Mouse (Mus musculus) MEL (cell line): ENCODE data around the gene Fam107b. TPM values are rescaled to one million over a fixed set of nuclear protein-coding genes. Genes with fewer than 3 reads are reported as not detected.
A peak's percentile ranks its signal among the peaks of the same experiment; 100 is the strongest.

ENCODE experiments used
- DNase-seq: peaks from one replicate; pipeline ENCODE4 v3.0.0; 2011; ENCODE audit warnings: low read depth, low spot score
- H3K27ac ChIP-seq: 2 replicates; pipeline ENCODE4 v1.5.1; 2012; ENCODE audit warnings: low read depth, mild to moderate bottlenecking, control low read depth, low read length, moderate library complexity; ENCODE audit not compliant: control insufficient read depth
- H3K27me3 ChIP-seq, 2 experiments: fragments of 150-350 bp in 1 of 2; sonication (generic) in 1 of 2; 2 replicates each; pipeline ENCODE4 v1.6.1; 2012; ENCODE audit warnings: low read length in 2 of 2, mild to moderate bottlenecking in 2 of 2, improper control_type of control experiment in 1 of 2, moderate library complexity in 1 of 2; ENCODE audit not compliant: insufficient read depth in 2 of 2, control insufficient read depth in 1 of 2
- H3K36me3 ChIP-seq, 2 experiments: 2 replicates each; pipeline ENCODE4 v1.6.1; 2012 to 2014; ENCODE audit warnings: low read length in 2 of 2, improper control_type of control experiment in 1 of 2, inconsistent platforms in 1 of 2, mild to moderate bottlenecking in 1 of 2; ENCODE audit not compliant: insufficient read depth in 2 of 2, control insufficient read depth in 1 of 2
- H3K4me1 ChIP-seq, 2 experiments: fragments of 150-350 bp in 1 of 2; sonication (generic) in 1 of 2; 2 replicates each; pipeline ENCODE4 v1.6.1; 2012; ENCODE audit warnings: low read length in 2 of 2, improper control_type of control experiment in 1 of 2, mild to moderate bottlenecking in 1 of 2; ENCODE audit not compliant: insufficient read depth in 2 of 2, control insufficient read depth in 1 of 2
- H3K4me3 ChIP-seq, 2 experiments: fragments of 150-350 bp in 1 of 2; sonication (generic) in 1 of 2; 2 replicates each; pipeline ENCODE4 v1.5.1; 2012; ENCODE audit warnings: low read depth in 2 of 2, low read length in 2 of 2, mild to moderate bottlenecking in 2 of 2, moderate library complexity in 2 of 2, control low read depth in 1 of 2, improper control_type of control experiment in 1 of 2; ENCODE audit not compliant: control insufficient read depth in 1 of 2, insufficient read depth in 1 of 2
- H3K79me2 ChIP-seq: 2 replicates; pipeline ENCODE4 v1.6.1; 2012; ENCODE audit warnings: mild to moderate bottlenecking, low read length, moderate library complexity; ENCODE audit not compliant: control insufficient read depth, poor library complexity, insufficient read depth
- H3K9ac ChIP-seq: 2 replicates; pipeline ENCODE4 v1.6.1; 2012; ENCODE audit warnings: low read depth, mild to moderate bottlenecking, control low read depth, low read length, moderate library complexity; ENCODE audit not compliant: control insufficient read depth, poor library complexity, severe bottlenecking
- H3K9me3 ChIP-seq: fragments of 150-350 bp; sonication (generic); replicated peaks from 2 replicates; pipeline ENCODE4 v1.6.1; 2012; ENCODE audit warnings: mild to moderate bottlenecking, low read length, improper control_type of control experiment, moderate library complexity; ENCODE audit not compliant: insufficient read depth
- BHLHE40 ChIP-seq: IDR thresholded peaks from 2 replicates; pipeline ENCODE4 v1.6.1; 2012; ENCODE audit warnings: low read depth, mild to moderate bottlenecking, inconsistent platforms, low read length, improper control_type of control experiment, borderline replicate concordance
- E2F4 ChIP-seq: IDR thresholded peaks from 2 replicates; pipeline ENCODE4 v1.6.1; 2011; ENCODE audit warnings: low read depth, low read length, improper control_type of control experiment, borderline replicate concordance
- ELF1 ChIP-seq: IDR thresholded peaks from 2 replicates; pipeline ENCODE4 v1.6.1; 2014; ENCODE audit warnings: low read depth, mild to moderate bottlenecking, inconsistent platforms, low read length, improper control_type of control experiment, moderate library complexity
- EP300 ChIP-seq, 2 experiments: IDR thresholded peaks; 2 replicates each; pipeline ENCODE4 v1.6.1; 2011; ENCODE audit warnings: improper control_type of control experiment in 2 of 2, low read length in 2 of 2, low read depth in 1 of 2, mild to moderate bottlenecking in 1 of 2
- GABPA ChIP-seq: IDR thresholded peaks from 2 replicates; pipeline ENCODE4 v1.6.1; 2012; ENCODE audit warnings: low read depth, mild to moderate bottlenecking, inconsistent platforms, low read length, improper control_type of control experiment, moderate library complexity
- GATA1 ChIP-seq: IDR thresholded peaks from 2 replicates; pipeline ENCODE4 v1.6.1; 2011; ENCODE audit warnings: low read depth, low read length, improper control_type of control experiment
- KAT2A ChIP-seq: conservative IDR thresholded peaks from 2 replicates; pipeline ENCODE4 v1.6.1; 2012; ENCODE audit warnings: low read depth, low read length, improper control_type of control experiment, inconsistent platforms
- MAX ChIP-seq: IDR thresholded peaks from 2 replicates; pipeline ENCODE4 v1.6.1; 2011; ENCODE audit warnings: low read length, improper control_type of control experiment
- MAZ ChIP-seq: IDR thresholded peaks from 2 replicates; pipeline ENCODE4 v1.6.1; 2012; ENCODE audit warnings: low read depth, mild to moderate bottlenecking, inconsistent platforms, low read length, improper control_type of control experiment
- NELFE ChIP-seq: IDR thresholded peaks from 2 replicates; pipeline ENCODE4 v1.6.1; 2011; ENCODE audit warnings: low read depth, low read length, improper control_type of control experiment
- POLR2A ChIP-seq, 2 experiments: IDR thresholded peaks; 2 replicates each; pipeline ENCODE4 v1.6.1; 2011 to 2012; ENCODE audit warnings: low read length in 2 of 2, mild to moderate bottlenecking in 2 of 2, control low read depth in 1 of 2, improper control_type of control experiment in 1 of 2, low read depth in 1 of 2, moderate library complexity in 1 of 2; ENCODE audit not compliant: control insufficient read depth in 1 of 2, insufficient read depth in 1 of 2, poor library complexity in 1 of 2
- POLR2AphosphoS5 ChIP-seq: IDR thresholded peaks from 2 replicates; pipeline ENCODE4 v1.6.1; 2012; ENCODE audit warnings: low read depth, borderline replicate concordance, mild to moderate bottlenecking, inconsistent platforms, low read length, moderate library complexity, mixed read lengths
- RAD21 ChIP-seq: IDR thresholded peaks from 2 replicates; pipeline ENCODE4 v1.6.1; 2011; ENCODE audit warnings: mild to moderate bottlenecking, low read depth, low read length, improper control_type of control experiment
- RCOR1 ChIP-seq: IDR thresholded peaks from 2 replicates; pipeline ENCODE4 v1.6.1; 2012; ENCODE audit warnings: low read depth, mild to moderate bottlenecking, inconsistent platforms, low read length, improper control_type of control experiment
- SIN3A ChIP-seq: IDR thresholded peaks from 2 replicates; pipeline ENCODE4 v1.6.1; 2012; ENCODE audit warnings: low read length, improper control_type of control experiment, inconsistent platforms
- SMC3 ChIP-seq: IDR thresholded peaks from 2 replicates; pipeline ENCODE4 v1.6.1; 2011; ENCODE audit warnings: low read depth, low read length, improper control_type of control experiment
- TAL1 ChIP-seq: IDR thresholded peaks from 2 replicates; pipeline ENCODE4 v1.6.1; 2012; ENCODE audit warnings: mild to moderate bottlenecking, inconsistent platforms, low read length, moderate library complexity, mixed read lengths
- TCF12 ChIP-seq: IDR thresholded peaks from 2 replicates; pipeline ENCODE4 v1.6.1; 2014; ENCODE audit warnings: low read depth, mild to moderate bottlenecking, inconsistent platforms, low read length, improper control_type of control experiment, moderate library complexity
- UBTF ChIP-seq: IDR thresholded peaks from 2 replicates; pipeline ENCODE4 v1.6.1; 2012; ENCODE audit warnings: low read depth, mild to moderate bottlenecking, inconsistent platforms, low read length, improper control_type of control experiment, moderate library complexity, borderline replicate concordance; ENCODE audit not compliant: insufficient read depth
- USF1 ChIP-seq: IDR thresholded peaks from 2 replicates; pipeline ENCODE4 v1.6.1; 2014; ENCODE audit warnings: low read depth, mild to moderate bottlenecking, inconsistent platforms, low read length, improper control_type of control experiment, moderate library complexity
- USF2 ChIP-seq, 2 experiments: IDR thresholded peaks; 2 replicates each; pipeline ENCODE4 v1.6.1; 2011 to 2012; ENCODE audit warnings: improper control_type of control experiment in 2 of 2, low read length in 2 of 2, borderline replicate concordance in 1 of 2, inconsistent platforms in 1 of 2, low read depth in 1 of 2, mild to moderate bottlenecking in 1 of 2; ENCODE audit not compliant: insufficient read depth in 1 of 2
- ZC3H11A ChIP-seq: IDR thresholded peaks from 2 replicates; pipeline ENCODE4 v1.6.1; 2012; ENCODE audit warnings: low read depth, mild to moderate bottlenecking, inconsistent platforms, low read length, improper control_type of control experiment
- ZKSCAN1 ChIP-seq: IDR thresholded peaks from 2 replicates; pipeline ENCODE4 v1.6.1; 2012; ENCODE audit warnings: low read depth, mild to moderate bottlenecking, inconsistent platforms, low read length, improper control_type of control experiment, moderate library complexity
- polyA plus RNA-seq, 2 experiments: library from polyadenylated mRNA; stranded (reverse) in 1 of 2; unstranded in 1 of 2; fragments of >175 nt in 1 of 2; fragments of >200 nt in 1 of 2; gene quantifications; 2 replicates each; pipeline versions ENCODE4 v1.2.1 to v1.2.4; 2012; ENCODE audit warnings: low replicate concordance in 2 of 2, low read depth in 1 of 2; ENCODE audit not compliant: insufficient read length in 2 of 2, insufficient read depth in 1 of 2, missing spikeins in 1 of 2
- total RNA-seq: library from RNA; depleted of rRNA; stranded (reverse); fragments of 300-350 nt; gene quantifications from 2 replicates; pipeline ENCODE4 v1.2.3, GENCODE M21; 2012

Gene Fam107b
- total and polyA plus RNA-seq, 3 experiments: 10.0 to 15.5 TPM; not detected in 1

DNA sequence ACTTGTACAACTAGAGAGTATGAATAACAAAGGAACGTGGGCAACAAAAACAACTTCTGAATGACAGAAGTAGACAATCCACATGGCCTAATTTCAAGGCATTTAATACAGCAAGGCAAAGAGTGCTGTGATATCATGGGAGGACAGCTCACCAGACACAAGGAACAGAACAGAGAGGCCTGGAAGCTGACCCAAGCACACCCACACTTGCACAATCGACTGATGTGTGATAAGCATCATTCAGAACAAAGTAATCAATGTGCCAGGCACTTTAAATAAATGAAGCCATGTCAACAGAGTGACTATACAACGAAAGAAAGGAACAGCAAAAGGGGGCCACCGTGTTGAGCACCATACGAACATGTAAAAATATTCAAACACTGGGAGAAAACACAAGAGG lies 125.6 kb downstream of the Fam107b start:
- Histone ChIP-seq H3K4me3 (no peak overlapping the region), H3K27me3 (no peaks in the 10 kb centered on the region), H3K9me3 (no peaks in the 10 kb centered on the region), H3K79me2 (no peaks in the 10 kb centered on the region)
- no peak for TF ChIP-seq EP300 (IDR thresholded peaks at IDR 0.05; ENCODE audit: low read depth in 1 of 2, low read length in 2 of 2)
- no peak for TF ChIP-seq SMC3
- TF ChIP-seq, all 39 proteins: peak for 0
- Histone ChIP-seq H3K36me3 (no peaks in the 10 kb centered on the region), H3K27ac (no peak overlapping the region), H3K4me1 (no peaks in the 10 kb centered on the region), H3K9ac (no peak overlapping the region)
- no peak for DNase-seq

DNA sequence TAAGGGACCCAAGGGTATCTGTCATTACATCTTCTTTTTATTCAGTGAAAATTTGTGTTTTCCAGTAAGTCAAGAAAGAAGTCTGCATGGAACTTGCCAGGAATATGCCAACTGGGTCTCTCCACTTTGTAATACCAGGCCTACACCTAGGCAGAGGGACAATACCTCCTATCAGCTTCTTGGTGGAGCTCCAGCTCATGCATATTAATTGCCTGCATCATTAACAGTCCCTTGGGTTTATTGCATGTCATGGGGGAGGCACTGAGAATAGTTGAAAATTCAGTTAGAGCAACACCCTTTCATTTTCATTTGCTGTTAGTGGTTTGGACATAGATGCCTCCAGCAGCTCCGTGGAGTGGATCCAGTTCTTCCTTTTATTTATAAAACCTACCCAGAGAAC lies 130.1 kb downstream of the Fam107b start:
- no peak for DNase-seq
- no peak overlapping the region for H3K4me3 ChIP-seq
- peaks cover 12 to 23% of the 10 kb centered on the region in 2 experiments for H3K4me1 ChIP-seq
- no peaks in the 10 kb centered on the region for H3K27me3 ChIP-seq
- peaks cover 0 to 17% of the 10 kb centered on the region in 2 experiments; a peak in 2 of 4 replicates for H3K36me3 ChIP-seq
- TF ChIP-seq POLR2A (IDR thresholded peaks at IDR 0.05; ENCODE audit: control insufficient read depth in 1 of 2, insufficient read depth in 1 of 2, low read depth in 1 of 2, low read length in 2 of 2, poor library complexity in 1 of 2): no peak
- H3K9me3 ChIP-seq: no peaks in the 10 kb centered on the region
- no peak overlapping the region for H3K9ac ChIP-seq
- H3K79me2 ChIP-seq: no peaks in the 10 kb centered on the region
- no peak overlapping the region for H3K27ac ChIP-seq

DNA sequence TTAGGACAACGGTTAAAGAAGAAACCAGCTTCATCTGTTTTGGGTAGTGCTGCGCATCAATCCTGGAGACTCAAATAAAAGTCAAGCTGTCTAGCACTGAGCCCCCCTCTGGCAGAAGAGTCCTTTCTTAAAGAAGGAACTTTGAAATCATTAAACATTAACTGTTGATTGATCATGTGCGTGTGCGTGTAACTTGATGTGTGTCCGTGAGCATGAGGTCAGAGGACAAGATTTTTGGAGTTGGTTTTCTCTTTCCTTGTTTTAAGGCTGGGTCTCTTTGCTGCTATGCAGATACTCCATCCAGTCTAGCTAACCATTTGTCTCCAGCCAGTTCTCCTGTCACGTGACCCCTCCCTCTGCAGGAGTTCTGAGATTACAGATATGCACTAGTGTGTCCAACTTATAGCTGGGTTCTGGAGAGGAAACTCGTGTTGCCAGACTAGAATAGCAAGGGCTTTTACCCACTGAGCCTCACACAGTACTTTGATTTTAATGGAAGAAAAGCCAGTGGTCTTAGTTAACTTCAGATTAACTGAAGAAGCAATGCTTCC lies 132.4 kb downstream of the Fam107b start:
- H3K79me2 ChIP-seq: no peaks in the 10 kb centered on the region
- no peak overlapping the region for H3K4me3 ChIP-seq
- H3K4me1 ChIP-seq: peaks cover 18 to 23% of the 10 kb centered on the region in 2 experiments
- H3K27ac ChIP-seq: no peak overlapping the region
- DNase-seq: peak; percentile 39
- H3K9me3 ChIP-seq: no peaks in the 10 kb centered on the region
- TF ChIP-seq ZC3H11A (no peak), ELF1 (no peak), UBTF (no peak), RCOR1 (no peak), KAT2A (no peak), GATA1 (no peak), USF1 (peak; percentile 93), MAX (no peak; the same call in 1 of the 2 replicates), TCF12 (no peak), RAD21 (no peak), ZKSCAN1 (no peak), MAZ (no peak), POLR2AphosphoS5 (no peak), GABPA (no peak), USF2 (IDR thresholded peaks at IDR 0.05; ENCODE audit: borderline replicate concordance in 1 of 2, insufficient read depth in 1 of 2, low read depth in 1 of 2, low read length in 2 of 2) (peak; percentile 35 to 70; a peak in 2 of 4 replicates), SIN3A (no peak), NELFE (no peak), BHLHE40 (peak; percentile 71; the same call in 1 of the 2 replicates), E2F4 (no peak), TAL1 (no peak)
- H3K9ac ChIP-seq: no peak overlapping the region
- peaks cover 0 to 27% of the 10 kb centered on the region in 2 experiments; a peak in 2 of 4 replicates for H3K36me3 ChIP-seq
- no peaks in the 10 kb centered on the region for H3K27me3 ChIP-seq
